Mouse (Mus musculus) common myeloid progenitor, adult 5-6 weeks (primary cell): ENCODE measurements around the gene Slc16a13. TPM values are rescaled to one million over a fixed set of nuclear protein-coding genes. Genes with fewer than 3 reads are reported as not detected.

ENCODE experiments used
- ATAC-seq: replicated peaks from 2 replicates; pipeline ENCODE4 v1.8.0; 2016; ENCODE audit warnings: low read depth, mild to moderate bottlenecking, moderate TSS enrichment, inconsistent platforms; ENCODE audit not compliant: poor library complexity, severe bottlenecking
- total RNA-seq: library from RNA; stranded (forward); fragments of 200-1000, 187-1606 nt; gene quantifications from 2 replicates; pipeline ENCODE4 v1.2.3, GENCODE M21; 2017

Slc16a13 gene
- total RNA-seq, 1 experiment from 2014 or later, result 4.8 TPM

DNA sequence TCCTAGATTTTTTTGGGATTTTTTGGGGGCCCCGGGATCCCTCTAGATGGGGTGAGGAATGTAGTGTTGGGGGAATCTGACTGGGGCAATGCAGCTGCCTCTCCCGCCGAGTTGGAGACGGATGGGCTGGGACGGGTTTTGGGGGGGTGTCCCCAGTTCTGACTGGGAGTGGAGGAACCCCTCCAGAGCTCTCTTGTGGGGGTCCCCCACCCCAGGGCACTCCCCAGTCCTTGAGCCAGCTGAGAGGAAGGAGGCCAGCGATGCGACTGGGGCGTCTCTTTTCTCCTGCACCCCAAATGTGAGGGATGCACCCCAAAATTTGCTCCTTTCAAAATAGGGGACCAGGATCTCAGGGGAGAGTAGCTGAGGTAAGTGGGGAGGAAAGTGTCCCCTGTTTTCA, 12.2 kb upstream of the Slc16a13 start:
- ATAC-seq, result no peak

DNA sequence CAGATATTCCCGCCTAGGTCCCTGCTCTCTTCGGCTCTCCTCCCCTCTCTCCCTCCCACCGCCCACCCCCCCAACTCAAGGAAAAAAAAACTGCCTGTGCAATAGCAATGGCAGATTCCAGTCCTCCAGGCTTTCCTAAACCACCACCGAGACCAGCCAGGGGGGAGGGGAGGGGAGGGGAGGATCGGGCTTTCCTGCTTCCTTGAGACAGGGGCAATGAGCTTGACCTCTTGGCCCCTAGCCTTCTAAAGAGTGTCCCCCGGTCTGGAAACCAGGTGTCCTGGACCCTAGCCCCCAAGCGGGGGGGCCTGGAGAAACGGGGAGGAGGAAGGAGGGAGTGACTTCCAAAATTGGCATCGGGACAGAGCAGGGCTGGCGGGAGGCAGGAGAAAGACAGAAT, 11.7 kb upstream of the Slc16a13 start:
- ATAC-seq, result no peak

- peak; percentile 89 for ATAC-seq
Measured at GRCm38 (mm10) chr11:70230239-70230727, 9.4 kb upstream of the Slc16a13 start.

GRCm38 (mm10) chr11:70229260-70230010, 8.6 kb upstream of the Slc16a13 start, which contains the start of gene Bcl6b:
Bcl6b (minus strand) TSS chr11:70229798.
- no peak for ATAC-seq

DNA sequence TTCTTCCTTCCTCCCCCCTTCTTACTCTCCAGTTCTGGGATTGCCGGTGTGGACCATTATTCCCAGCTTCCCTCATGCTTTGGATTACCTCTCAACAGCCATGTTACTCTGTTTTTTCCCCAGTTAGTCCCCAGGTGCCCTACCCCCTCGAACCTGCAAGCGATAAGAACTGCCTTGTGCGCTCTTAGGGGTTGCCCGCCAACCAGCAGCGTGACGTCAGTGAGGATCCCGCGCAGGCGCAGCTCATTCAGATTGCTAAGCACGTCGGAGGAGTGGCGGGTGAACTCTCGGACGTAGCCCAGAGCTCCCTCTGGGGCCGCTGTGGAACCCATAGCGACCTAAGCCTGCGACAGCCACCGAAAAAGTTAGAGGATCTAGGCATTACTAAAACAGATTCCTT, 8.0 kb upstream of the Slc16a13 start:
- peak; percentile 30; the same call in 1 of the 2 replicates for ATAC-seq

GRCm38 (mm10) chr11:70227661-70228245, 6.9 kb upstream of the Slc16a13 start:
- no peak for ATAC-seq

DNA sequence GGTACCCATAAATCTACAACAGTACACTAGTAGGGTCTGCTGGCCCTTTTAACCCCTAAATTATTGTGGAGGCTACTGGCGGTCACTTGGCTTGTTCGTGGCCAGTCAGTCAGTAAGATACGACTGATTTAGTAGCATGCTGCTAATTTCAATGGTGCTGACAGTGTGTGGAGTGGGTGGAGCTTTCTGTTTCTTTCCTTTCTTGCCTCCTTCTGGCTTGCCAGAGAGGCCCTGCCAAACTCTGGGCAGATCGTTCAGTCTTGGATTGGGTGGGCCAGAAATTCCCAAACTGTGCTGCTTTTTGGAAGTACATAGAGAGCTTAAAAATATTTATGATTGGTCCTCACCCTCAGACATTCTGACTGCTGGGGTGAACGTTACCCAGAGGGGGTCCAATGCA, 6.3 kb upstream of the Slc16a13 start:
- no peak for ATAC-seq

DNA sequence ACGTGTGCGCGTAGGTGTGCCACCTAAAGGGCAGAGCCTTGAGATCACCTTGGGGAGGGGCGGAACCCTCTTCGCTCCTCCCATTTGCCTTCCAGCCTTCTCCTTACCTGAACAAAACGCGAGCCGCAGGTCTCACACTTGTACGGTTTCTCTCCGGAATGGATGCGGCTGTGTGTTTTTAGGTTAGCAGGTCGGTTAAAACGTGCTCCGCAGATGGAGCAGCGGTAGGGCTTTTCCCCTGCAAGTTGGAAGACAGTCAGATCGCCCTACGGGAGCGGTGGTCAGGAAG, 5.7 kb upstream of the Slc16a13 start:
- ATAC-seq, result no peak

- no peak for ATAC-seq
Measured at GRCm38 (mm10) chr11:70225798-70226601, 5.1 kb upstream of the Slc16a13 start.

GRCm38 (mm10) chr11:70223724-70224123, 2.9 kb upstream of the Slc16a13 start:
- no peak for ATAC-seq

- peak; percentile 43 for ATAC-seq
Measured at GRCm38 (mm10) chr11:70221603-70222500, 988 bp upstream of the Slc16a13 start.

DNA sequence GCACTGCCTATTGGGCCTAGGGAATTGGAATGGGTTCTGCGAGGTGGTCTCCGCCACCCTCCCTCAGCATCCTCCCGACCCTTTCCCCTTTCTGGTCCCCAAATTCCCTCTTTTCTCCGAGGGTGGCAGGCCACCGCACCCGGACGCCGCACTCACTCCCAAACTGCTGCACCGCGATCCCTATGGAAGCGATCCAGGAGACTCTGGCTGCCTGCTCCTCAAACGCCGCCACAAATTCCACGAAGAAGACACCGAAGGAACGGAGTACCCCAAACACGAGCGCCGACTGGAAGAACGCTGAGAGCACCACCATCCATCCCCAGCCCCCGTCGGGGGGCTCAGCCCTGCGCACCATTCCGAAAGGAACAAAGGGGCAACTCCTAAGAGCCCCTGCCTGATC, 541 bp downstream of the Slc16a13 start:
- ATAC-seq, result no peak

GRCm38 (mm10) chr11:70219873-70220272, 991 bp downstream of the Slc16a13 start:
- ATAC-seq, result no peak

- ATAC-seq, result no peak
Measured at GRCm38 (mm10) chr11:70218741-70219470, 2.0 kb downstream of the Slc16a13 start.

DNA sequence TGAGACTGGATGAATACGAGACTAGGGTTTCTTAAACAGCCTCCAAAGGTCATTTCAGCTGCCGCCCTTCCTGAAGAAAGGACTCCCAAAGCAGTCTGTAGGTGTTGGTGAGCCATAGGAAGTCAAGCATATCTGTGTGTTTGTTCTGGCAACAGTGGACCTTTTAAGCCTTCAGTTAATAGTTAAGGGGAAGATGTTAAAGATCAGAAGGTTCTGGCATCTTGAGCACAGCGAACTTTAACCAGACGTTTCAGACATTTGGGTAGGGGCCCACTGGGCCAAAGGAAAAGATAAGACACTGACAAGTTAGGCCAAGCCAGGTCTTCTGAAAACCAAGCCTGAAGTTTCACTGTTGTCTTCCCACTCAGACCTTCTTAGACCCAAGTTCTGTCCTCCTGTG, 2.8 kb downstream of the Slc16a13 start:
- ATAC-seq, result no peak

DNA sequence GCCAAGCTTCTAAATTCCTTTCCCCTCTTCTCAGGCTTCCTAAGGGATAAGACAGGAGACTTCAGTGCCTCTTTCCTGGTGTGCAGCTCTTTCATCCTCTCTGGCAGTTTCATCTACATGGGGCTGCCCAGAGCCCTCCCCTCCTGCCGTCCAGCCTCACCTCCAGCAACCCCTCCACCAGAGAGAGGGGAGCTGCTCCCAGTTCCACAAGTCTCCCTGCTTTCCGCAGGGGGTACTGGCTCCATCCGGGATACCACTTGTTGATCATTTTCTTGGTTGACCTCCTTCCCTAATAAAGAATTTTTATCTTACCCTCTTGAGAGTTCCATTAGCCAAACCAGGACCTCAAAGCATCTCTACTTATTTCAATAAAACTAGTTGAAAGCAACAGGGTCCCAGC, 4.8 kb downstream of the Slc16a13 start:
- ATAC-seq, result no peak

GRCm38 (mm10) chr11:70215301-70215700, 5.6 kb downstream of the Slc16a13 start:
- ATAC-seq, result no peak

- ATAC-seq, result 0 out of 2 replicates have a peak, but pooled peaks have one; percentile 6
Measured at GRCm38 (mm10) chr11:70214856-70215209, 6.0 kb downstream of the Slc16a13 start.

DNA sequence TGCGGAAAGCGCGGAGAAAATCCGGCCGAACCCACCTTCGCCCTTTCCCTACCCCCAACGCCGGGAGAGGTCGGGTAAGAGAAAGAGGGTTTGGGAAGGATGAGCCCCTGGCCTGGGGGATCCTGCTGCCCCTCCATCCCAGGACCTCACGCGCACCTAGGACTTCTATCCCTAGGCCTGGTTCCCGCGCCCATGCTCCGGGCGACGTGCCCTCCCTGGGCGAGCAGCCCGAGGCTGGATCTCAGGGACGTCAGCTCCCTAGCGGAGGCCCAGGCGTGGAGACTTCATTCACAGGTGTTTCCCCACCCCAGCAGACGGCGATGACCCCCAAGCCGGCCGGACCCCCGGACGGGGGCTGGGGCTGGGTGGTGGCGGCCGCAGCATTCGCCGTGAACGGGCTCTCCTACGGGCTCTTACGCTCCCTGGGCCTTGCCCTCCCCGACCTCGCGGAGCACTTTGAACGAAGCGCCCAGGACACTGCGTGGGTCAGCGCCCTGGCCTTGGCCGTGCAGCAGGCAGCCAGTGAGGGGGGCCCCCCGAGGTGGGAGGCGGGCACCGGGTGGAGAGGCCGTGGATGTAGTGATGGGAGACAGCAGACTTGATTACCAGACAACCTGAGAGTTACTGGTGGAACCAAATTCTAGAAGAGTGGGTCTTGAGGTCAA, 6.5 kb downstream of the Slc16a13 start:
- ATAC-seq, result 0 out of 2 replicates have a peak, but pooled peaks have one; percentile 4
